Mouse (Mus musculus) urinary bladder, adult 18-20 months (tissue): ENCODE measurements at regions not wholly inside any gene's neighbourhood (a gene's known extent, or its start where the extent isn't known, plus 50 kb on each side); places are given as distances from the start of the nearest gene placed in this dataset.
"Not testable (repeated sequence)": the region's sequence is repeated elsewhere in the genome, so short reads cannot be mapped to it uniquely, and the experiment has no call there.

Experiments used
- DNase-seq, 2 experiments: peaks; one replicate each; pipeline ENCODE4 v3.0.0; 2022; ENCODE audit warnings: low spot score in 2 of 2, mixed read lengths in 2 of 2

DNA sequence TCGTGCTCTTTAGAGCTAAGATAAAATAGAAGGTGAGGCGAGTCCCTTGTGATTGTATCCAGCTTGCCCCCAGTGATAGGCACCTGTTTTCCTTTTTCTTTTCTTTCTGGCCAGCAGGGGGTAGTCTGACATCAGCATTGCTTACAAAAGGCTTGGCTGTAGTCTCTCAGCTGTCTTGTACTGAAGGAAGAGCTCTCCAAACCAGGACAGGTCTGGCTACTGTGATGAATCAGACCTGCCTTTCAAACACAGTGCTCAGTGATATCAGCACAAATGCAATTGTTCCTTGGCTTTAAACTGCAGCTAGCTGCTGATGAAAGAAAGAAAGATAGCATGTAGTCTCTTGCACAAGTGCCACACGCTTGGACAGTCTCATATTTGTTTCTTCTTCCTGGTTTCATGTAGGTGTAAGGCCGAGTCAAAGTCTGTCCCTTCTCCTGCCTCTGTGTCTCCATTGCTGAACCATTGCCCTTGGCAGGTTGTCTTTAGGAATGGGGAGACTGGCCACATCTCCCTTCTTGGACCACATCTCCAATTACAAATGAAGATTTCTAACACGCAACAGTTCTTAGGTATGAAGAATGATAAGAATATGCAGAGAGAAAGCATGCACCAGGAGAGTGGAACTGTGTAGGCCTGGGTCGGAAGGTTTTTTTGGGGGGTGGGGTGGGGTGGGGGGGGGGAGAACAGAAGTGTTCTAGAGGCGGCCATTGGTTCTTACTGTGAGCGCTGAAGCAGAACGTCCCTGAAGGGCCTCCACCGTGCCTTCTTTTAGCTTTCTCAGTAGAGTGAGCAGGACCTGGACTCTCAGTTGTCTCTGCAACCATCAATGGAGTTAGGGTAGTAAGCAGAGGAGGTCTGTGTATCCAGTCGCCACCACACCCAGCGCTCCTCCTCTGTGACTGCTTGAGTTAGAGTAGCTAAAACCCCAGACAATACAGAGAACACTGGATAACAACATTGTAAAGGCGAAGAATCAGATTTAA lies 200.9 kb downstream of the Faxc start:
- peak in 1 of 2 experiments; percentile 5 for DNase-seq

DNA sequence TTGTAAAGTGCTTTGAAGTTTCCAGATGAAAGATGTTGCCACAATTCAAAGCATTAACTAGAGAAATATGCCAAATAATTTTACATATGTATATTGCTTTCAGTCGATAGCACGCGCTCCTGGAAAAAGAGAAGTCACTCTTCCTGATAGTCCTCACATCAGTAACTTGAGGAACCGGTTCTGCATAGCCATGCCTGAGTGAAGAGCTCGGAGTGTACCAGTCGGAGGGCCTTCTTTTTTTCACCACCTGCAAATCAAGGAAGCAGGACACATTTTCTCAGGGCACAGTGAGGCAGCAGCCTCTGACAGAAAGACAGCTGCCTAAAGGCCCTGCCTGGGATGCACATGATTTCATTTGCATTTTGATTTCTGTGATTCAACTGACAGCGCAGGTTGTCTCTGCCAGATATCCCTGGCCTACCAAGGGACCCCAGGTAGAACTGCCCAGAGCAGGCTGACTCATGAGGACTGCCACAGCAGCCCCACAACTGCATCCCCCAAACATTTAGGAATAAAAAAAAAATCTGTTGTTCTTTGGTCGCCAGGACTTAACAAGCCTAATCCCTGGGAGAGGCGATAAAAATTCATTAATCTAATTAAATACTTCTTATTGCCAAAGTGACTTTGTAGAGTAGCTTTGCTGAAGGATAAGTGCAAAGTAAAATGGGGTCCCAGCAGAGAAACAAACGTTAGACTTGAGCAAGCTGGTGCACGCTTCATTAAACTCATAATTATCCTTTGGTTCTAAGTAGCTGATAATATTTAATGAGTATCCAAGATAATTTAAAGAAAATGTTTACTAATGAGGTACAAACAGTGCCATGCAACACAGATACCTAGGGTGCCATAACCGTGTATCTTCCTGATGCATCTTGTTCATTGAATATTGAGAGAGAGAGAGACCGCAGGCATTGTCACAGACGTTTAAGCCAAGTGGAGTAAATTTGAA lies 202.7 kb downstream of the Faxc start:
- DNase-seq, result no peak

DNA sequence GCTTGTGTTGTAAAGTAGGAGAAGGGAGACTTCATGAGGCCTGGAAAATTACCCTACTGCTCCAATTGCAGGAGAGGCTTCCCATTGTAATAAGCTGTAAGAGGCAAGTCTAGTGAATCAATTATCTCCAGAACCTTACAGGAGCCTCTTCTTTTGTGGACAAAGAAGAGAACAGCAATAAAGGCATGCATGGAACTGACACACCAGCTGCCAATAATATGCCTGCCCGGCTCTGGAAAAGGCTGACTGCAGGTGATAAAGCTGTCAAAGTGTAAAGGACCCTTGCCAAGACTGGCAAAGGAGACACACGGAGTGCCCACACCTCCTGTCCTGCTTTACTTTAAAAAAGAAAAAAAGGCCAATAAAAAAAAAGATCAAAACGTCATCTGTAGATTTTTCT lies 209.0 kb downstream of the Faxc start:
- no peak for DNase-seq

DNA sequence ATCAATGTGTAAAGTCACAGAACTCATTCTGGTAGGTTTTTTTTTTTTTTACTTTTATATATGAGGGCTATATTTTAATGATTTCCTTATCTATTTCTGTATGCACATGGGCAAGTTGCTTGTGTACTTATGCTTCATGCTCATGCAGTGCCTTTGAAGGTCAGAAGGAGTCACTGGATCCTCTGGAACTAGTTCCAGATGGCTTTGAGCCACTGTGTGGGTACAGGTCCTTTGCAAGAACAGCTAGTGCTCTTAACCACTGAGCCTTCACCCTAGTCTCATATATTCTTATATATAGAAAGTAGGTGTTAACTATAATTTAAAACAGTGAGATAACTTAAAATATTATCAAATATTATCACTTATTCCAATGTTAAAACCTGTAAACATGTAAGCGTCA lies 212.4 kb downstream of the Faxc start:
- no peak for DNase-seq

DNA sequence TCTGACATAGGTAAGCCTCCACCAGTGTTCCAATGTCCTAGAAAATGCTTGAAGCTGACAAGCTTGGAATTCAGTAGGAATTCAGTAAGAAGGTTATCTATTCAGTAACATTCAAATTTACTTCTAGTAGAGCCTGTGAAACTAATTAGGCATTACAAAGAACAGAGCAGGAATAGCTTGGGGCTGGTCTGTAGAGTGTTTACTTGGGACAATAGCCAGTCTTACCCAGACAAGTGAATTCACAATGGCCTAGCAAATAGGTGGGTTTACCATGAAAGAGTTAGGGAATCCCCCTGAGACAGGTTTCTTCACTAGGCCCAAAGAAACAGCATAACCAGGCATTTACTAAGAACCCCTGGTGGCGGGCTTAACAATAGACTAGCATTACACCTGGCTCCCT lies 212.5 kb upstream of the Fbxl4 start:
- not testable (repeated sequence) for DNase-seq

GRCm38 (mm10) chr4:22146648-22147409 lies 210.5 kb upstream of the Fbxl4 start:
- DNase-seq, result no peak

- DNase-seq, result no peak
Measured at GRCm38 (mm10) chr4:22151899-22152493, 205.3 kb upstream of the Fbxl4 start.

- no peak for DNase-seq
Measured at GRCm38 (mm10) chr4:22152971-22153544, 204.3 kb upstream of the Fbxl4 start.

DNA sequence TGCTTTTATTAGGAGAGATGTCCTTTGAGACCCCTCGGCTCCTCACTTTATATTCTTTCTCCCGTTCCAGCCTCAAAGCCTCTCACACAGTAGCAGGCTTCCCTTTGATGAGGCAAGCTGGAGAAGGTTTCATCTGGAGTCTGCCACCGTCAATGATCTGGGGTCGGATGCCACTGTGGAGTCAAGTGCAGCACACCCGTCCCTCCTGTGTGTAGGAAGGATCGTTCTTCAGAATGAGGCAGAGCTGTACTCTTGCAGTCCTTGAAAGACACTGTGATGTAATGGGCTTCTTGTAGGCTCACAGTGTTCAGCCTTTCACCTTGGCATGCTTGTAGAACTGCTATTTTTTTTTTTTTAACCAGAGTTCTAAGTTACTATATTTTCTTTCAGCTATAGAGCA lies 203.7 kb upstream of the Fbxl4 start:
- DNase-seq, result no peak

- DNase-seq, result no peak
Measured at GRCm38 (mm10) chr4:22186422-22186821, 170.9 kb upstream of the Fbxl4 start.

- no peak for DNase-seq
Measured at GRCm38 (mm10) chr4:22188141-22189006, 169.0 kb upstream of the Fbxl4 start.

GRCm38 (mm10) chr4:22196501-22196900 lies 160.8 kb upstream of the Fbxl4 start:
- DNase-seq, result no peak

DNA sequence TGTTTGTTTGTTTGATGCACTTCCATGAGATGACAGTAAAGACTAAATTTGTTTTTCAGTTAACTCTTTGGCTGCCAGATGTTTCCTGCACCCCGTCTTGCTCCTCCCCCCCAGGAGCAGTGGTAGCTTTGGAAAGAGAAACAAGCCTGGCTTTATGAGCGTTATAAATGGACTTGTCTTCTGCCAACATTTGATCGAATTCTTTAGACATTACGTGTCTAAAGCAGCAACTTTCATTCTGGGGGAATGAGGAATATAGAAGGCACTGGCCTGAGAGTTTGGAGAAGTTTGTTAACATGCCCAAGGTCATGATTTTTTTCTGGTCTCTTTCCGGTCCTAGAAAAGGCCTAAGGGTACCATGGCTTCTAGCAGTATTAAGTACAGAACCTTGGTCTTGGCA lies 148.8 kb upstream of the Fbxl4 start:
- no peak for DNase-seq

DNA sequence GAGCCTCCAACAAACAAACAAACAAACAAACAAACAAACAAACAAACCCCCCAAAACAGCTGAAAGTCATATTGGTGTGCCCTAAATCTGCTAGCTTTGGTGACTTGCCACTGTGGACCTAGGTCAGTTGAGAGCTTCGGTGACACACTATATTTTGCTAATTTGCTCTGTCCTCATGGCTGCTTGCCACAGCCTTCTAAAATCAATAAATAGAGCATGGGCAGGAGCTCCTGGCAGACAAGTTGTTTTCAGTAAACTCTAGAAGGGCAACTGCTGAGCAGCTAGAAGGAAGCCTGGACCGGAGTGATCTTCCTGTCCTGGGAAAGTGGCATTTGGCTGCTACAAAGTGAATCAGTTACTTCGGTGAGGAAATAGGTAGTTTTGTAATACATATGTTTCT lies 119.7 kb upstream of the Fbxl4 start:
- DNase-seq, result no peak

GRCm38 (mm10) chr4:22250276-22250675 lies 107.1 kb upstream of the Fbxl4 start:
- not testable (repeated sequence) for DNase-seq

GRCm38 (mm10) chr4:22263903-22264302 lies 93.4 kb upstream of the Fbxl4 start:
- DNase-seq, result no peak

- no peak for DNase-seq
Measured at GRCm38 (mm10) chr4:22269064-22269463, 88.3 kb upstream of the Fbxl4 start.

DNA sequence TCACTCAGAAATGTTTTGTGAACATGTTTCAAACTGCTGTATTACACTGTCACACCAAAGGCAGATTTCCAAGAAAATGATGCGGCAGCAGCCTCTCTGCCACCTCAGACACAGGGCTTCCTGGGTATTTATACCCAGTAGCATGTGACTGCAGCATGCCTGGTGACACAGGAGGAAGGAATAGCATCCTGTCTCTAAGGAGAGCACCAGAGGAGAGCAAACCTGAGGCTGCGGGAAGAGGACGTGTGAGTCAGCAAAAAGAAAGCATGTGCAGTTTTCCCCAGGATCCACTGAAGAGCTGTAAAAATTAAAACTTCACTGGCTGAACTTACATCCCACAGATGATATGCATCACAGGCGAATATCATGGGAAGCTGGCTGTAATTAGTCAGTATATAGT lies 83.2 kb upstream of the Fbxl4 start:
- no peak for DNase-seq

DNA sequence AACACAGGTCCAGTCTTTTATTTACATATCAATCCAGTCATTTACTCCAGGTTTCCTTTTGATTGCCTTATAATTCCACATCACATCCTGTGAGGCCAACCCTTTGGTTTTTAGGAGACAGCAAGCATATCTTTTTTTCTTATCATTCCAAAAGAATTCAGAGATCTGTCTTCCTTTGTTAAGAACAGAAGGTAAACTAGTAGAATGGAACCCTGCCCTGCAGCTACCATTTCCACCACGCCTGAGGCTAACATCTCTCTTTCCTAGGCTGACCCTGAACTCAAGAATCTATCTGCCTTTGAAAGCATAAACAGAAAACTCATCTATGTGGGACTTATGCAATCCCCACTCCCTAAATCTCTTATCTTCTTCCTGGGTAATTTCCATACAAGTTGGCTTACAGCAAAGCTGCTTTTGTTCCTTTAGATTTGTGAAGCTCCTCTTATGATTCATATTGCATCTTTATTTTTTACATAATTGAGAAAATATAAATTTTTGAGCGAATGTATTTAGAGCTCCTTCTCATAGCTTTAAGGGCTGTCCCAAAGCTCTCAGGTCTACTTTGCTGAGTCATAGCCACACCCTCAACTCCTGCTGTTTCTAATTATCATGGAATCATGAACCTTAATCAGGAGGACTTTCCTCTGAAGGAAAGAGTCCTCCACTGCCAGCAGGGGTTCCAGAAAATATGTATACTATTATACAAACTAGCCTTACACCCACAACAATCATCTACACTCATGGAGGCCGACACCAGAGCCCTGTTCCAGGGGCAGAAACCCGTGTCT lies 74.6 kb upstream of the Fbxl4 start:
- DNase-seq, result no peak
